Mouse (Mus musculus): ENCODE data around the gene Prkn.

DNA sequence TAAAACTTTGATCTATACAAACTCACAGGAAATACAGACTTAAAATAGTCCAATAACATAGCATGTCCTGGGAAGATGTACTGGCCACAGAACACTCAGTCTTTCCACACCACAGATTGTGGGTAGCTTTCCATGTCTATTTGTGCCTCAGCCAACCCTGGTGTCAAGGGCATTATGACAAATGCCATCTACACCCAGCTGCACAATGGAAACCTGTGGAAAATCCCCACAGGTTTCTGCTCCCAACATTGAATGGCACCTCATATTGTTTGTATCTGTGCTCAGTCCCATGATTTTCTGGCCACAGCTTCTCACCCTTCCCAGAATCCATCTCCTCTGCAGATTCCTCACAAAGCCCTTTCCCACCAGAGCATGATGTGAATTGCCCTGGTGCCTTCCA is 347.2 kb downstream of the Prkn start:
- TF ChIP-seq POLR2A (IDR thresholded peaks at IDR 0.05; ENCODE audit: insufficient read depth, low read depth, low read length) (no peak), CTCF (IDR thresholded peaks at IDR 0.05) (no peak)
